In genomic region chr5:135963280-135963627, GRCm38 (mm10) we compare ENCODE assay signal across 10 mouse cellular contexts. TPM values are rescaled to one million over a fixed set of nuclear protein-coding genes. Genes with fewer than 3 reads are reported as not detected.
DNase-seq lines count a peak whose midpoint lies in the region; ATAC-seq and TF ChIP-seq lines count a peak whose summit lies in the region.
"Had no signal": no experiment of that assay in that cellular context is flagged by ENCODE, and none has a peak within 500 bp of the region (broad histone marks: within the 10 kb centered on the region; RNA-seq: fewer than 3 reads in every experiment).

No protein-coding gene starts in this region.

- peak overlapping the region; percentile 98 for H3K4me2 ChIP-seq in heart, embryonic 15.5 days
- H3K4me2 ChIP-seq in forebrain, embryonic 16.5 days (ENCODE audit: low read length), result peak overlapping the region; percentile 81

- WGBS in heart, embryonic 15.5 days, result 10% methylated on average over 6 of the region's 6 CpGs
- WGBS in forebrain, embryonic 16.5 days, result 3% methylated on average over 6 of the region's 6 CpGs
- 15% methylated on average over 6 of the region's 6 CpGs for WGBS in macrophage (ENCODE audit: missing documents)

- ATAC-seq in heart, embryonic 15.5 days (replicated peaks; ENCODE audit: insufficient number of reproducible peaks, insufficient read depth, low FRiP score, low read depth), result no peak
- no peak for ATAC-seq in forebrain, embryonic 16.5 days

- TF ChIP-seq POLR2A in MEL (IDR thresholded peaks at IDR 0.05; ENCODE audit: control insufficient read depth in 1 of 2, insufficient read depth in 1 of 2, low read depth in 1 of 2, low read length in 2 of 2, poor library complexity in 1 of 2), result no peak

- no peaks in the 10 kb centered on the region for H3K9me3 ChIP-seq in heart, embryonic 15.5 days (replicated peaks)
- no peaks in the 10 kb centered on the region for H3K9me3 ChIP-seq in MEL (replicated peaks; ENCODE audit: insufficient read depth, low read length)
- no peaks in the 10 kb centered on the region for H3K9me3 ChIP-seq in forebrain, embryonic 16.5 days (ENCODE audit: control insufficient read depth, low read length)

- no peak for TF ChIP-seq CTCF in MEL (IDR thresholded peaks at IDR 0.05 in 2 of 3, conservative IDR thresholded peaks at IDR 0.05 in 1 of 3; ENCODE audit: control insufficient read depth in 1 of 3, insufficient read depth in 1 of 3, low read depth in 2 of 3, low read length in 3 of 3, poor library complexity in 1 of 3, severe bottlenecking in 1 of 3)

- H3K27ac ChIP-seq in heart, embryonic 15.5 days, result peak overlapping the region; percentile 95
- H3K27ac ChIP-seq in MEL (ENCODE audit: control insufficient read depth, low read depth, low read length) (no peak overlapping the region), macrophage (peak overlapping the region; percentile 32; the same call in 1 of the 2 replicates)
- peak overlapping the region; percentile 83 for H3K27ac ChIP-seq in forebrain, embryonic 16.5 days (ENCODE audit: low read length)

- TF ChIP-seq EP300 in MEL (IDR thresholded peaks at IDR 0.05; ENCODE audit: low read depth in 1 of 2, low read length in 2 of 2), result no peak

- H3K36me3 ChIP-seq in heart, embryonic 15.5 days, result no peaks in the 10 kb centered on the region
- H3K36me3 ChIP-seq in MEL (ENCODE audit: control insufficient read depth in 1 of 2, insufficient read depth in 2 of 2, low read length in 2 of 2) (peaks cover 0 to 12% of the 10 kb centered on the region in 2 experiments; a peak in 2 of 4 replicates), macrophage (ENCODE audit: inconsistent target) (no peaks in the 10 kb centered on the region)
- no peaks in the 10 kb centered on the region for H3K36me3 ChIP-seq in forebrain, embryonic 16.5 days (ENCODE audit: control insufficient read depth, insufficient read depth)

- no peak for TF ChIP-seq RAD21 in MEL (IDR thresholded peaks at IDR 0.05; ENCODE audit: low read depth, low read length)

- no peaks in the 10 kb centered on the region for H3K27me3 ChIP-seq in heart, embryonic 15.5 days
- no peaks in the 10 kb centered on the region for H3K27me3 ChIP-seq in MEL (ENCODE audit: control insufficient read depth in 1 of 2, insufficient read depth in 2 of 2, low read length in 2 of 2)
- H3K27me3 ChIP-seq in forebrain, embryonic 16.5 days (replicated peaks; ENCODE audit: control insufficient read depth, insufficient read depth, low read length), result no peaks in the 10 kb centered on the region
- H3K27me3 ChIP-seq: Patski had no signal

- peak overlapping the region; percentile 72 for H3K4me3 ChIP-seq in heart, embryonic 15.5 days
- H3K4me3 ChIP-seq in MEL (ENCODE audit: control insufficient read depth in 1 of 2, insufficient read depth in 1 of 2, low read depth in 2 of 2, low read length in 2 of 2), result peak overlapping the region; percentile 81 to 95
- H3K4me3 ChIP-seq in forebrain, embryonic 16.5 days (replicated peaks; ENCODE audit: low read length), result peak overlapping the region; percentile 49
- H3K4me3 ChIP-seq in macrophage (ENCODE audit: inconsistent target), result peak overlapping the region; percentile 12; the same call in 1 of the 2 replicates

- H3K4me1 ChIP-seq in heart, embryonic 15.5 days (replicated peaks), result peaks cover 27% of the 10 kb centered on the region
- H3K4me1 ChIP-seq in MEL (ENCODE audit: control insufficient read depth in 1 of 2, insufficient read depth in 2 of 2, low read length in 2 of 2), result peaks cover 4 to 14% of the 10 kb centered on the region in 2 experiments; a peak in 3 of 4 replicates
- H3K4me1 ChIP-seq in forebrain, embryonic 16.5 days (replicated peaks; ENCODE audit: control insufficient read depth, insufficient read depth, low read length), result peaks cover 12% of the 10 kb centered on the region

- peak overlapping the region; percentile 90 for H3K9ac ChIP-seq in heart, embryonic 15.5 days
- H3K9ac ChIP-seq in MEL (ENCODE audit: control insufficient read depth, low read depth, low read length, poor library complexity, severe bottlenecking), result peak overlapping the region; percentile 93
- peak overlapping the region; percentile 87 for H3K9ac ChIP-seq in forebrain, embryonic 16.5 days (replicated peaks; ENCODE audit: low read depth, low read length)

- H3K79me2 ChIP-seq in MEL (ENCODE audit: control insufficient read depth, insufficient read depth, low read length, poor library complexity) (peaks cover 4% of the 10 kb centered on the region; the same call in 1 of the 2 replicates), macrophage (ENCODE audit: inconsistent target) (peaks cover 16% of the 10 kb centered on the region)

- no peak for DNase-seq in heart, postnatal 4 days
- peak; percentile 60 for DNase-seq in MEL (ENCODE audit: low read depth, low spot score)
- no peak for DNase-seq in c-Kit-positive CD71-positive TER-119-positive erythroid progenitor cells, embryonic 14.5 days (ENCODE audit: low spot score)
- DNase-seq in retina, postnatal 1 day, result no peak
- DNase-seq in ovary, postnatal 14 days (ENCODE audit: low spot score), result no peak

TF ChIP-seq in MEL, 35 proteins besides CTCF, POLR2A, EP300 and RAD21 (continues in another document):
- TF ChIP-seq NRF1 (IDR thresholded peaks at IDR 0.05; ENCODE audit: insufficient read depth, low read depth, low read length, poor library complexity, severe bottlenecking), result no peak
- TF ChIP-seq ZMIZ1 (IDR thresholded peaks at IDR 0.05; ENCODE audit: low read depth, low read length), result no peak
- TF ChIP-seq ZNF384 (IDR thresholded peaks at IDR 0.05; ENCODE audit: low read depth, low read length), result no peak
- no peak for TF ChIP-seq MAFK (IDR thresholded peaks at IDR 0.05; ENCODE audit: borderline replicate concordance, low read depth, low read length)
- no peak for TF ChIP-seq NELFE (IDR thresholded peaks at IDR 0.05; ENCODE audit: low read depth, low read length)
- TF ChIP-seq GABPA (IDR thresholded peaks at IDR 0.05; ENCODE audit: low read depth, low read length), result no peak
- no peak for TF ChIP-seq CHD1 (IDR thresholded peaks at IDR 0.05; ENCODE audit: low read depth, low read length)
- no peak for TF ChIP-seq E2F4 (IDR thresholded peaks at IDR 0.05; ENCODE audit: borderline replicate concordance, low read depth, low read length)
- no peak for TF ChIP-seq TAL1 (IDR thresholded peaks at IDR 0.05; ENCODE audit: low read length)
- no peak for TF ChIP-seq SIN3A (IDR thresholded peaks at IDR 0.05; ENCODE audit: low read length)
- TF ChIP-seq ETS1 (IDR thresholded peaks at IDR 0.05; ENCODE audit: low read depth, low read length), result no peak

RNA-seq across cellular contexts. Expression of gene Ssc4d, which starts 11.1 kb away (rescaled TPM):
- polyA plus RNA-seq in heart, embryonic 15.5 days (2015; fragmentation: Nextera tagmentation; extraction: Ambion mirVana), result 0.44 and 0.86 TPM in 2 replicates
- total RNA-seq in heart, postnatal 4 days (2021), result under 1 TPM; 0.36 to 0.69 TPM
- total RNA-seq in MEL (2012; rRNA removed), result 0.95 and 1.1 TPM in 2 replicates
- polyA plus RNA-seq in MEL (2012; ENCODE audit: insufficient read depth in 1 of 2, insufficient read length in 2 of 2, low read depth in 1 of 2, low replicate concordance in 2 of 2, missing spikeins in 1 of 2) (1 to 10 TPM in 1 of 2 experiments, not detected in 1; 2.1 TPM), macrophage (2018) (2.8 to 3.3 TPM (median 3.0 TPM) in 3 replicates)
- polyA plus RNA-seq in forebrain, embryonic 16.5 days (2015; fragmentation: Nextera tagmentation; extraction: Ambion mirVana), result 0.71 and 1.0 TPM in 2 replicates
- 1 to 10 TPM in 24 of 26 experiments, not detected in 2; 1.1 to 5.4 (median 2.5) TPM for total RNA-seq in macrophage (2018; cell fraction: chromatin; rRNA removed)
- total RNA-seq in macrophage (2018; cell fraction: cytosol; rRNA removed), result 1 to 10 TPM; 1.6 to 5.2 (median 3.2) TPM
- total RNA-seq in macrophage (2018; cell fraction: nucleus; rRNA removed), result 1 to 10 TPM in 25 of 26 experiments, under 1 TPM in 1; 0.93 to 5.9 (median 3.7) TPM

RNA-seq across cellular contexts. Expression of gene Zp3, which starts 16.6 kb away (rescaled TPM):
- not detected in 2 replicates for polyA plus RNA-seq in heart, embryonic 15.5 days (2015; fragmentation: Nextera tagmentation; extraction: Ambion mirVana)
- not detected for total RNA-seq in heart, postnatal 4 days (2021)
- not detected in 2 replicates for total RNA-seq in MEL (2012; rRNA removed)
- not detected for polyA plus RNA-seq in MEL (2012; ENCODE audit: insufficient read depth in 1 of 2, insufficient read length in 2 of 2, low read depth in 1 of 2, low replicate concordance in 2 of 2, missing spikeins in 1 of 2)
- polyA plus RNA-seq in forebrain, embryonic 16.5 days (2015; fragmentation: Nextera tagmentation; extraction: Ambion mirVana), result 0.19 TPM in 1 of 2 replicates, not detected in the other
- not detected for total RNA-seq in macrophage (2018; cell fraction: chromatin; rRNA removed)
- not detected for total RNA-seq in macrophage (2018; cell fraction: cytosol; rRNA removed)
- not detected for total RNA-seq in macrophage (2018; cell fraction: nucleus; rRNA removed)
- not detected in 3 replicates for polyA plus RNA-seq in macrophage (2018)
- total RNA-seq: gastrocnemius, adult 18-20 months had no signal

RNA-seq across cellular contexts. Expression of gene Ywhag, which starts 28.8 kb away (rescaled TPM):
- 150 and 166 TPM in 2 replicates for polyA plus RNA-seq in heart, embryonic 15.5 days (2015; fragmentation: Nextera tagmentation; extraction: Ambion mirVana)
- 100 to 1,000 TPM; 285 to 292 TPM for total RNA-seq in heart, postnatal 4 days (2021)
- total RNA-seq in MEL (2012; rRNA removed), result 109 and 116 TPM in 2 replicates
- polyA plus RNA-seq in MEL (2012; ENCODE audit: insufficient read depth in 1 of 2, insufficient read length in 2 of 2, low read depth in 1 of 2, low replicate concordance in 2 of 2, missing spikeins in 1 of 2), result 100 to 1,000 TPM; 268 to 295 TPM
- polyA plus RNA-seq in forebrain, embryonic 16.5 days (2015; fragmentation: Nextera tagmentation; extraction: Ambion mirVana), result 870 and 902 TPM in 2 replicates
- total RNA-seq in macrophage (2018; cell fraction: chromatin; rRNA removed), result 100 to 1,000 TPM in 20 of 26 experiments, 10 to 100 TPM in 6; 53.4 to 231 (median 136) TPM
- 100 to 1,000 TPM; 212 to 334 (median 277) TPM for total RNA-seq in macrophage (2018; cell fraction: cytosol; rRNA removed)
- 100 to 1,000 TPM in 24 of 26 experiments, 10 to 100 TPM in 2; 92.5 to 392 (median 213) TPM for total RNA-seq in macrophage (2018; cell fraction: nucleus; rRNA removed)
- polyA plus RNA-seq in macrophage (2018), result 161 to 315 TPM (median 200 TPM) in 3 replicates

RNA-seq across cellular contexts. Expression of gene Dtx2, which starts 31.3 kb away (rescaled TPM):
- 18.5 and 21.5 TPM in 2 replicates for polyA plus RNA-seq in heart, embryonic 15.5 days (2015; fragmentation: Nextera tagmentation; extraction: Ambion mirVana)
- 10 to 100 TPM in 1 of 2 experiments, 1 to 10 TPM in 1; 9.7 to 10.7 TPM for total RNA-seq in heart, postnatal 4 days (2021)
- 11.4 and 11.9 TPM in 2 replicates for total RNA-seq in MEL (2012; rRNA removed)
- polyA plus RNA-seq in MEL (2012; ENCODE audit: insufficient read depth in 1 of 2, insufficient read length in 2 of 2, low read depth in 1 of 2, low replicate concordance in 2 of 2, missing spikeins in 1 of 2) (10 to 100 TPM in 1 of 2 experiments, not detected in 1; 17.2 TPM), macrophage (2018) (7.6 to 10.1 TPM (median 9.4 TPM) in 3 replicates)
- 26.4 and 28.1 TPM in 2 replicates for polyA plus RNA-seq in forebrain, embryonic 16.5 days (2015; fragmentation: Nextera tagmentation; extraction: Ambion mirVana)
- total RNA-seq in macrophage (2018; cell fraction: chromatin; rRNA removed), result 100 to 1,000 TPM in 2 of 26 experiments, 10 to 100 TPM in 23, 1 to 10 TPM in 1; 7.0 to 116 (median 33.1) TPM
- total RNA-seq in macrophage (2018; cell fraction: cytosol; rRNA removed), result 10 to 100 TPM in 21 of 26 experiments, 1 to 10 TPM in 5; 7.6 to 49.8 (median 26.9) TPM
- total RNA-seq in macrophage (2018; cell fraction: nucleus; rRNA removed), result 10 to 100 TPM in 24 of 26 experiments, 1 to 10 TPM in 2; 6.1 to 96.6 (median 29.1) TPM

Comparison
In these comparisons a context has a peak if more than half of its experiments do, and no peak if none do; other contexts are left out.
1. H3K4me3 ChIP-seq: peak in every context shown above with its lines; median percentile 88 in MEL; 72 in heart, embryonic 15.5 days; 49 in forebrain, embryonic 16.5 days; 12 in macrophage.